Mouse (Mus musculus): ENCODE results near the gene Tspoap1. TPM values are rescaled to one million over a fixed set of nuclear protein-coding genes. Genes with fewer than 3 reads are reported as not detected.
A peak's percentile ranks its signal among the peaks of the same experiment; 100 is the strongest.

Tspoap1 gene
- total RNA-seq (2014; rRNA removed) (119 and 199 TPM in 2 replicates), polyA plus RNA-seq (2015; fragmentation: Nextera tagmentation; extraction: Ambion mirVana) (10.5 and 20.1 TPM in 2 replicates)

DNA sequence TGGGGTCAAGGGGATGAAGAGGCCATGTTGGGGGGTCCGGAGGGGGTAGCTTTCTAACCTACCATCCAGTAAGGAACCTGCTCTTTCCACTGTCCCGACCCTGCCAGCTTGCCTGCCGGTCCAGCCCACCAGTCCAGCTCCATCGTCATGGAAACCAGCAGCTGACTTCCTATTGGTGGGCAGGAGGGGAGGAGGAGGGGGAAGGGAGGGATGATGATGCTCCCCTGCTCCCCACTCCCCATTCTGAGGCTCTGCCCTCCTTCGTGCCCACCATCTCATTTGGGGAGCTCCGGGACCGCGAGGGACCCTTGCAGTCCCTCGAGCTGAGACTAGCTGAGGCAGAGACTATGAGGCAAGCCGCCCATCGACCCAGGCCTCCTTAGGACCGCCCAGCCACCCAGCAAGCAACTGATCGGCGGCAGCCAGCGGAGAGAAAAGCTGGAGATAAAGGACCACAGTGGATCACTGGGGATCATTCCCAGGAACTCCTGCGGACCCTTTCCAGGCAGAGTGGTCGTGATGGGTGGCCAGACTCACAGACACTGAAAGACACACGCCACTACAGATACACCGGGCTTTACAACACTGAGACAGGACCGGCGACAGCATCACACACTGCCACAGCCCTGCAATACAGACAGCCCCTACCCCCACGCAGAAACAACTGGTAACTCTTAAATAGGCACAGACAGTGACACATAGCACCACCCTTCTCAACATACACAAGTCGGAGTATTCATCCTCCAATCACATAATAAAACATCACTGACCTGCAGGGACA is at the start of gene Tspoap1:
Tspoap1 (plus strand) TSS at position 241 of the 781 bp plus-strand sequence.
- peaks cover 38% of the 10 kb centered on the region for H3K4me1 ChIP-seq (ENCODE audit: insufficient read depth)
- 4% methylated on average over 23 of the region's 23 CpGs for WGBS

DNA sequence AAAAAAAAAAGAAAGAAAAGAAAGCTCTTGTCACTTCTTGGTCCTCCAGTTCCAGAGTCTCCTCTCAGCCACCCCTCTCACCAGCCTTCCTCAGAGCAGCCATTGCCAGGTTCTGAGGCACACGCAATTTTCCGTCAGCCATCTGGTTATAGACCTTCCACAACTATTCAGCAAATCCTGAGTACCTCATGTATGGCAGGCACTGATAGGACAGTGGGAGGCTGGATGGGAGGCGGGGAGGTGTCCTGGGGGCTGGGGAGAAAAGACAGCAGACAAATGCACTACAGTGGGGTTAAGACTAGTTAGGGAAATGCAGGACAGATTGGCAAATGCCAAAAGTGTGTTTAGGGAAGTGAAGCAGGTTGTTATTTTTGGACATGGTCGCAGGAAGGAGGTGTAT is 48.2 kb upstream of the Tspoap1 start:
- 0 out of 2 replicates have a peak, but pooled peaks cover 5% of the 10 kb centered on the region for H3K4me1 ChIP-seq (ENCODE audit: insufficient read depth)
- no peak for TF ChIP-seq CTCF (IDR thresholded peaks at IDR 0.05; ENCODE audit: low read depth)
- H3K9me3 ChIP-seq (ENCODE audit: low read length) = no peaks in the 10 kb centered on the region
- no peaks in the 10 kb centered on the region for H3K36me3 ChIP-seq (ENCODE audit: insufficient read depth)
- H3K4me2 ChIP-seq (ENCODE audit: low read depth) = no peak overlapping the region
- H3K27me3 ChIP-seq (ENCODE audit: insufficient read depth, low read length) = no peaks in the 10 kb centered on the region
- no peak overlapping the region for H3K27ac ChIP-seq (ENCODE audit: low read depth, low read length)
- H3K4me3 ChIP-seq (ENCODE audit: low read depth, low read length) = no peak overlapping the region
- 77% methylated on average over 4 of the region's 4 CpGs for WGBS
- no peak overlapping the region for H3K9ac ChIP-seq
- DNase-seq (no peak), ATAC-seq (no peak)

More for the DNA sequence above, at the start of gene Tspoap1:
- no peaks in the 10 kb centered on the region for H3K36me3 ChIP-seq (ENCODE audit: insufficient read depth)
- peak within 1 kb of the TSS; percentile 66 for H3K4me3 ChIP-seq (ENCODE audit: low read depth, low read length)
- H3K9me3 ChIP-seq (ENCODE audit: low read length) = no peaks in the 10 kb centered on the region
- no peaks in the 10 kb centered on the region for H3K27me3 ChIP-seq (ENCODE audit: insufficient read depth, low read length)
- peak within 1 kb of the TSS; percentile 95 for H3K4me2 ChIP-seq (ENCODE audit: low read depth)
- DNase-seq (peak; percentile 91), ATAC-seq (peak; percentile 86)
- no peak for TF ChIP-seq CTCF (IDR thresholded peaks at IDR 0.05; ENCODE audit: low read depth)
- H3K27ac ChIP-seq (ENCODE audit: low read depth, low read length) = peak within 1 kb of the TSS; percentile 90
- H3K9ac ChIP-seq = peak within 1 kb of the TSS; percentile 82

DNA sequence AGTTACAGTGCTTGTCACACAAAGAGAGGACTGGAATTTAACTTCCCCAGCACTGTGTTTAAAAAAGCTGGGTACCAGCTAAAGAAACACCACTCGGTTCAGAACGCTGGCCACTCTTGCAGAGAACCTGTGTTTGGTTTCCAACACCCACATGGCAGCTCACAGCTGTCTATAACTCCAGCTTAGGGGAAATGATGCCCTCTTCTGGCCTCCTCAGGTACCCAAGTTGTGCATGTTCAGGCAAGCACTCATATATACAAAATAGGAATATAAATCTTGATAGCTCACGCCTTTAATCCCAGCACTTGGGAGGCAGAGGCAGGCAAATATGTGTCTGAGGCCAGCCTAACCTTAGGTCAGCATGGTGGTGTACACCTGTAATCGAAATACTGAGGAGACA is 44.3 kb upstream of the Tspoap1 start:
- Histone ChIP-seq H3K9me3 (ENCODE audit: low read length) (no peaks in the 10 kb centered on the region), H3K27me3 (ENCODE audit: insufficient read depth, low read length) (no peaks in the 10 kb centered on the region), H3K27ac (ENCODE audit: low read depth, low read length) (no peak overlapping the region), H3K9ac (no peak overlapping the region), H3K36me3 (ENCODE audit: insufficient read depth) (no peaks in the 10 kb centered on the region), H3K4me1 (ENCODE audit: insufficient read depth) (no peaks in the 10 kb centered on the region), H3K4me2 (ENCODE audit: low read depth) (no peak overlapping the region), H3K4me3 (ENCODE audit: low read depth, low read length) (no peak overlapping the region)
- ATAC-seq (no peak), DNase-seq (no peak)
- TF ChIP-seq CTCF (IDR thresholded peaks at IDR 0.05; ENCODE audit: low read depth) = no peak
- WGBS = 91% methylated on average over 4 of the region's 4 CpGs

DNA sequence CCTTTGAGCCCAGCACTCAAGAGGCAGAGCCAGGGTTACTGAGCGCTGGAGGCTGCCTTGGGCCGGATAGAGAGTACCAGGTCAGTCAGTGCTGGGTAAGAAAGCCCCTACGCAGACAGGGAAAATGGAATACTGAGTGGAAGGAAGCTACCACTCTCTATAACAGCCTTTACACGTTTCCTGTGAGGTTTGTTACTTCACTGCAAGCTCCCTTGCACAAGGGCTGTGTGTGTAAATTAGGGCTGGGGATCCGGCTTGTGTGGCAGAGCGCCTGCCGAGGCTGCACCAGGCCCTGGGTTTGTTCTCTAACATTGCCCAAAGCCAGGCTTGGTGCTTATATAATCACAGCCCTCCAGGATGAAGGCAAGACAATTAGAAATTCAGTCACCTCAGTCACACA is 40.8 kb upstream of the Tspoap1 start:
- Histone ChIP-seq H3K4me3 (ENCODE audit: low read depth, low read length) (no peak overlapping the region), H3K36me3 (ENCODE audit: insufficient read depth) (no peaks in the 10 kb centered on the region), H3K27ac (ENCODE audit: low read depth, low read length) (no peak overlapping the region), H3K4me1 (ENCODE audit: insufficient read depth) (no peaks in the 10 kb centered on the region), H3K27me3 (ENCODE audit: insufficient read depth, low read length) (no peaks in the 10 kb centered on the region), H3K9me3 (ENCODE audit: low read length) (no peaks in the 10 kb centered on the region), H3K4me2 (ENCODE audit: low read depth) (no peak overlapping the region), H3K9ac (no peak overlapping the region)
- ATAC-seq (no peak), DNase-seq (no peak)
- WGBS = 66% methylated on average over 7 of the region's 7 CpGs
- no peak for TF ChIP-seq CTCF (IDR thresholded peaks at IDR 0.05; ENCODE audit: low read depth)

DNA sequence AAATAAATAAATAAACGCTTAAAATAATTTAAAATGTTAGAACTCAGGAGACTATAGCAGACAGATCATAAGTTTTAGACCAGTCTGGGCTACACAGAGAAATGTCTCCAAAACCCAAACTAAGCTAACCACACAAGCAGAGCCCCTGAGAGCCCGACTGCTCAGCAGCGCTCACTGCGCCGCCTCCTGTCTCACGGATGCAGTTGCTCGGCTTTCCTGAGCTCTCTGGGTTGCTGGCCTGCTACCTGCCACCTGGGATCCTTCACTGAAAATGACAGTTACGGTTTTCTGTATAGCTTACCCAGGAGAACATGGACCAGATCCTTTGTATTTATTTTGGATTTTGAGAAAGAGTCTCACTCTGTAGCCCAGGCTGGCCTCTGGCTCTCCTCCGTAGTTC is 40.0 kb upstream of the Tspoap1 start:
- WGBS = 45% methylated on average over 9 of the region's 9 CpGs
- H3K9ac ChIP-seq = no peak overlapping the region
- H3K27ac ChIP-seq (ENCODE audit: low read depth, low read length) = no peak overlapping the region
- ATAC-seq = no peak
- no peaks in the 10 kb centered on the region for H3K9me3 ChIP-seq (ENCODE audit: low read length)
- H3K4me2 ChIP-seq (ENCODE audit: low read depth) = no peak overlapping the region
- peak; percentile 30 for TF ChIP-seq CTCF (IDR thresholded peaks at IDR 0.05; ENCODE audit: low read depth)
- no peak for DNase-seq
- no peaks in the 10 kb centered on the region for H3K4me1 ChIP-seq (ENCODE audit: insufficient read depth)
- H3K27me3 ChIP-seq (ENCODE audit: insufficient read depth, low read length) = no peaks in the 10 kb centered on the region
- no peak overlapping the region for H3K4me3 ChIP-seq (ENCODE audit: low read depth, low read length)
- no peaks in the 10 kb centered on the region for H3K36me3 ChIP-seq (ENCODE audit: insufficient read depth)

DNA sequence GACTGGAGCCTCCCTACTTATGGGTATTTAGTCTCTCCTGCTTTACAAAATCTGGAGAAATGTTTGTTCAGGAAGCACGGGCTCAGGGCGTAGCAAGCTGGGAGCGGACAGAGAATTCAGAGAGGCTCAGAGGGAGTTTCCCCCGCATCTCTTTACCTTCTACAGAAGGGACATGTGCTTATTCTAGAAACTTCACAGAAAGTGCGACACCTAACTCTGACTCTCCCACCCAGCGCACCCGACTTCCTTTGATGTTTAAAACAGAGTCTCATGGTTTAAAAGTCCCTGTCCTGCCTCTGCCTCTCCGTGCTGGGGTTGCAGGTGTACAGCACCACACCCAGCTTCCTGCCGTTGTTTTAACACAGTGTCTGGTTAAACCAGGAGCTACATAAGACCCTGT is 39.5 kb upstream of the Tspoap1 start:
- H3K4me1 ChIP-seq (ENCODE audit: insufficient read depth) = no peaks in the 10 kb centered on the region
- no peak overlapping the region for H3K27ac ChIP-seq (ENCODE audit: low read depth, low read length)
- H3K9ac ChIP-seq = no peak overlapping the region
- no peak overlapping the region for H3K4me3 ChIP-seq (ENCODE audit: low read depth, low read length)
- 74% methylated on average over 9 of the region's 9 CpGs for whole genome bisulfite sequencing
- no peak overlapping the region for H3K4me2 ChIP-seq (ENCODE audit: low read depth)
- H3K9me3 ChIP-seq (ENCODE audit: low read length) = no peaks in the 10 kb centered on the region
- no peaks in the 10 kb centered on the region for H3K27me3 ChIP-seq (ENCODE audit: insufficient read depth, low read length)
- no peak for ATAC-seq
- DNase-seq = no peak
- TF ChIP-seq CTCF (IDR thresholded peaks at IDR 0.05; ENCODE audit: low read depth) = no peak
- no peaks in the 10 kb centered on the region for H3K36me3 ChIP-seq (ENCODE audit: insufficient read depth)

DNA sequence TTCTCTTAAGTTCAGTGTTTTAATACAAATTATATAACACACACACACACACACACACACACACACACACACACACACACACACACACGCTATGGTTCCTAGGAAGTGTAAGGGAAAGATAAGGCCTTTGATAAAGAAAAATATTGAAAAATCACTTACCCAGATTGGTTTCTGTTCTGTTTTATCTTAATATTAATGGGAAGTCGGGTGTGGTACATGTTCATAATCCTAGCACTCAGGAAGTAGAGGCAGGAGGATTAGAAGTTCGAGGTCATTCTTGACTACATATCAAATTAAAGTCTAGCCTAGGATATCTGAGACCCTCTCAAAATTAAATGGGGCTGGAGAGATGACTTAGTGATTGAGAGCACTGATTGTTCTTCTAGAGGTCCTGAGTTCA is 38.2 kb upstream of the Tspoap1 start:
- 82% methylated on average over 3 of the region's 3 CpGs for WGBS
- H3K4me1 ChIP-seq (ENCODE audit: insufficient read depth) = no peaks in the 10 kb centered on the region
- DNase-seq (no peak), ATAC-seq (no peak)
- no peaks in the 10 kb centered on the region for H3K9me3 ChIP-seq (ENCODE audit: low read length)
- H3K36me3 ChIP-seq (ENCODE audit: insufficient read depth) = no peaks in the 10 kb centered on the region
- no peak overlapping the region for H3K9ac ChIP-seq
- H3K4me3 ChIP-seq (ENCODE audit: low read depth, low read length) = no peak overlapping the region
- H3K27me3 ChIP-seq (ENCODE audit: insufficient read depth, low read length) = no peaks in the 10 kb centered on the region
- no peak overlapping the region for H3K27ac ChIP-seq (ENCODE audit: low read depth, low read length)
- H3K4me2 ChIP-seq (ENCODE audit: low read depth) = no peak overlapping the region
- no peak for TF ChIP-seq CTCF (IDR thresholded peaks at IDR 0.05; ENCODE audit: low read depth)
